Mouse (Mus musculus) heart, adult 2 months (tissue): ENCODE measurements around the gene Gck. TPM values are rescaled to one million over a fixed set of nuclear protein-coding genes. Genes with fewer than 3 reads are reported as not detected.

Source experiments
- DNase-seq, 2 experiments: peaks; one replicate each; pipeline ENCODE4 v3.0.0; 2021
- H3K27ac ChIP-seq: fragments of 200-600 bp; 2 replicates; pipeline ENCODE4 v1.8.1; 2022
- H3K27me3 ChIP-seq: fragments of 200-500 bp; 2 replicates; pipeline ENCODE4 v1.6.1; 2012; ENCODE audit warnings: mild to moderate bottlenecking, low read length, inconsistent platforms, mixed read lengths; ENCODE audit not compliant: control insufficient read depth, insufficient read depth
- H3K36me3 ChIP-seq: fragments of 200-500 bp; 2 replicates; pipeline ENCODE4 v1.6.1; 2012; ENCODE audit warnings: low read length, inconsistent platforms; ENCODE audit not compliant: control insufficient read depth, insufficient read depth
- H3K4me1 ChIP-seq: fragments of 200-500 bp; 2 replicates; pipeline ENCODE4 v1.6.1; 2011; ENCODE audit warnings: low read length; ENCODE audit not compliant: control insufficient read depth, insufficient read depth
- H3K4me3 ChIP-seq: fragments of 200-600 bp; 2 replicates; pipeline ENCODE4 v1.8.1; 2022
- H3K79me2 ChIP-seq: fragments of 200-500 bp; replicated peaks from 2 replicates; pipeline ENCODE4 v1.6.1; 2012; ENCODE audit warnings: mild to moderate bottlenecking, inconsistent platforms, low read length, moderate library complexity, mixed read lengths; ENCODE audit not compliant: control insufficient read depth, insufficient read depth
- H3K9ac ChIP-seq: fragments of 200-500 bp; 2 replicates; pipeline ENCODE4 v1.6.1; 2012; ENCODE audit warnings: low read depth, mild to moderate bottlenecking, control low read depth, inconsistent platforms, low read length, mixed read lengths
- CTCF ChIP-seq: fragments of 200-600 bp; IDR thresholded peaks from 2 replicates; pipeline ENCODE4 v1.8.1; 2022; ENCODE audit warnings: antibody characterized with exemption, mild to moderate bottlenecking, moderate library complexity
- EP300 ChIP-seq: fragments of 200-500 bp; IDR thresholded peaks from 2 replicates; pipeline ENCODE4 v1.6.1; 2011; ENCODE audit warnings: low read depth, low read length, control low read depth; ENCODE audit not compliant: insufficient read depth
- POLR2A ChIP-seq: fragments of 200-500 bp; IDR thresholded peaks from 2 replicates; pipeline ENCODE4 v1.6.1; 2011; ENCODE audit warnings: mild to moderate bottlenecking, low read depth, low read length, control low read depth; ENCODE audit not compliant: insufficient read depth
- WGBS: fragments of 180-500 bp; shearing (Covaris S2); methylation state at CpG from one replicate; pipeline ENCODE4 v1.1.7; 2018; 5-methylcytosine and 5-hydroxymethylcytosine counted together
- intact Hi-C: fragments of 180-260 bp; cut with DNase I; formaldehyde crosslinking; loops from one replicate; pipeline ENCODE4 v1.15.1; 2025
- polyA plus RNA-seq: library from polyadenylated mRNA; depleted of rRNA; stranded (reverse); fragments of >200 nt; gene quantifications from 2 replicates; pipeline ENCODE4 v1.2.3, GENCODE M21; 2012
- total RNA-seq, 2 experiments: library from RNA; stranded (reverse); gene quantifications; 2 replicates each; pipeline ENCODE4 v1.2.3; 2021

The Gck gene
- total and polyA plus RNA-seq, 3 experiments: 10.4 to 13.9 (median 10.5) TPM

- peak overlapping the region; percentile 45 for H3K9ac ChIP-seq
- intact Hi-C loops: no loop called here
- H3K4me3 ChIP-seq: peak overlapping the region; percentile 55
- H3K36me3 ChIP-seq: no peaks in the 10 kb centered on the region
- H3K27me3 ChIP-seq: no peaks in the 10 kb centered on the region
- TF ChIP-seq EP300 (0 out of 2 replicates have a peak, but pooled peaks have one; percentile 10), CTCF (no peak)
- H3K4me1 ChIP-seq: peaks cover 3% of the 10 kb centered on the region
- no peaks in the 10 kb centered on the region for H3K79me2 ChIP-seq
- no peak overlapping the region for H3K27ac ChIP-seq
- WGBS: 33% methylated on average over 15 of the region's 15 CpGs
- peak in 1 of 2 experiments; percentile 29 for DNase-seq
Observed at GRCm38 (mm10) chr11:5862394-5863105, 87.3 kb downstream of the Gck start.

- WGBS: 1% methylated on average over 58 of the region's 59 CpGs
- peak within 1 kb of the TSS; percentile 53 for H3K9ac ChIP-seq
- H3K4me3 ChIP-seq: peak within 1 kb of the TSS; percentile 55
- no peaks in the 10 kb centered on the region for H3K79me2 ChIP-seq
- no peak for TF ChIP-seq EP300
- TF ChIP-seq POLR2A: peak; percentile 70
- H3K27ac ChIP-seq: peak within 1 kb of the TSS; percentile 41
- intact Hi-C loops: no loop called here
- peak; percentile 75 for DNase-seq
- peaks cover 3% of the 10 kb centered on the region for H3K4me1 ChIP-seq
- H3K36me3 ChIP-seq: no peaks in the 10 kb centered on the region
- H3K27me3 ChIP-seq: no peaks in the 10 kb centered on the region
Observed at GRCm38 (mm10) chr11:5861678-5862393, 88.0 kb downstream of the Gck start, which contains the start of gene Aebp1. Gene Aebp1, plus strand, starts transcription at chr11:5861947.

- no peaks in the 10 kb centered on the region for H3K36me3 ChIP-seq
- H3K4me1 ChIP-seq: peaks cover 3% of the 10 kb centered on the region
- DNase-seq: no peak
- TF ChIP-seq EP300: no peak
- TF ChIP-seq CTCF: no peak
- TF ChIP-seq POLR2A: no peak
- H3K4me3 ChIP-seq: no peak overlapping the region
- no peaks in the 10 kb centered on the region for H3K27me3 ChIP-seq
- no peak overlapping the region for H3K9ac ChIP-seq
- no peak overlapping the region for H3K27ac ChIP-seq
- H3K79me2 ChIP-seq: no peaks in the 10 kb centered on the region
- intact Hi-C loops: no loop called here
- WGBS: 61% methylated on average over 6 of the region's 6 CpGs
Observed at GRCm38 (mm10) chr11:5860639-5861038, 89.2 kb downstream of the Gck start.

- WGBS: 65% methylated on average over 13 of the region's 13 CpGs
- Histone ChIP-seq H3K27me3 (no peaks in the 10 kb centered on the region), H3K36me3 (no peaks in the 10 kb centered on the region), H3K79me2 (no peaks in the 10 kb centered on the region), H3K4me3 (no peak overlapping the region), H3K9ac (no peak overlapping the region), H3K27ac (no peak overlapping the region), H3K4me1 (peaks cover 3% of the 10 kb centered on the region)
- no peak for DNase-seq
- intact Hi-C loops: no loop called here
- TF ChIP-seq EP300: no peak
- no peak for TF ChIP-seq POLR2A
- TF ChIP-seq CTCF: no peak
Observed at GRCm38 (mm10) chr11:5859883-5860550, 89.9 kb downstream of the Gck start.

- Histone ChIP-seq H3K27ac (no peak overlapping the region), H3K4me1 (peaks cover 3% of the 10 kb centered on the region), H3K36me3 (no peaks in the 10 kb centered on the region), H3K9ac (no peak overlapping the region), H3K4me3 (no peak overlapping the region), H3K27me3 (no peaks in the 10 kb centered on the region), H3K79me2 (no peaks in the 10 kb centered on the region)
- TF ChIP-seq CTCF (peak; percentile 45), POLR2A (no peak)
- intact Hi-C loops: no loop called here
- DNase-seq: no peak
- 97% methylated on average over 1 of the region's 1 CpGs for WGBS
Observed at GRCm38 (mm10) chr11:5858723-5859122, 91.2 kb downstream of the Gck start.
